12 mouse cellular contexts compared by ENCODE assay signal in genomic region chr9:35400831-35401230, GRCm38 (mm10). TPM values are rescaled to one million over a fixed set of nuclear protein-coding genes. Genes with fewer than 3 reads are reported as not detected.
DNase-seq lines count a peak whose midpoint lies in the region; ATAC-seq lines count a peak whose summit lies in the region.
"Had no signal": no experiment of that assay in that cellular context is flagged by ENCODE, and none has a peak within 500 bp of the region (broad histone marks: within the 10 kb centered on the region; RNA-seq: fewer than 3 reads in every experiment).

No protein-coding gene starts in this region.

- peaks cover 19% of the 10 kb centered on the region for H3K27me3 ChIP-seq in neural tube, embryonic 12.5 days (replicated peaks)
- H3K27me3 ChIP-seq in neural tube, embryonic 15.5 days (replicated peaks) = peaks cover 26% of the 10 kb centered on the region
- no peaks in the 10 kb centered on the region for H3K27me3 ChIP-seq in limb, embryonic 12.5 days

- no peak overlapping the region for H3K4me3 ChIP-seq in neural tube, embryonic 12.5 days
- H3K4me3 ChIP-seq in neural tube, embryonic 15.5 days (replicated peaks) = no peak overlapping the region
- H3K4me3 ChIP-seq in limb, embryonic 12.5 days (replicated peaks) = no peak overlapping the region

- H3K9ac ChIP-seq in neural tube, embryonic 12.5 days = no peak overlapping the region
- H3K9ac ChIP-seq in neural tube, embryonic 15.5 days (replicated peaks) = no peak overlapping the region
- no peak overlapping the region; the same call in 1 of the 2 replicates for H3K9ac ChIP-seq in limb, embryonic 12.5 days (replicated peaks)

- WGBS in neural tube, embryonic 12.5 days = 3% methylated on average over 9 of the region's 9 CpGs
- WGBS in neural tube, embryonic 15.5 days = 7% methylated on average over 9 of the region's 9 CpGs
- 9% methylated on average over 9 of the region's 9 CpGs for WGBS in limb, embryonic 12.5 days

- no peaks in the 10 kb centered on the region for H3K36me3 ChIP-seq in neural tube, embryonic 12.5 days
- no peaks in the 10 kb centered on the region for H3K36me3 ChIP-seq in neural tube, embryonic 15.5 days
- no peaks in the 10 kb centered on the region for H3K36me3 ChIP-seq in limb, embryonic 12.5 days

- H3K9me3 ChIP-seq in neural tube, embryonic 12.5 days = no peaks in the 10 kb centered on the region
- no peaks in the 10 kb centered on the region for H3K9me3 ChIP-seq in neural tube, embryonic 15.5 days (replicated peaks)
- H3K9me3 ChIP-seq in limb, embryonic 12.5 days = no peaks in the 10 kb centered on the region

- H3K27ac ChIP-seq in neural tube, embryonic 12.5 days = no peak overlapping the region
- no peak overlapping the region for H3K27ac ChIP-seq in neural tube, embryonic 15.5 days (replicated peaks)
- H3K27ac ChIP-seq in limb, embryonic 12.5 days = no peak overlapping the region

- DNase-seq in frontal cortex, postnatal 10 days (ENCODE audit: low spot score in 2 of 2) = peak; percentile 7 to 24
- no peak for DNase-seq in frontal cortex, adult 2 months (ENCODE audit: extremely low spot score in 1 of 2, low spot score in 1 of 2)
- no peak for DNase-seq in urinary bladder, postnatal 36 days (ENCODE audit: low spot score in 2 of 2)
- no peak for DNase-seq in testis, postnatal 10 days (ENCODE audit: low spot score)
- no peak for DNase-seq in left cerebral cortex, postnatal 10 days (ENCODE audit: extremely low spot score in 1 of 2, low spot score in 2 of 2)
- DNase-seq: adrenal gland, postnatal 25 days; cerebellum, adult 9-11 months; kidney, adult 11 months; lung, postnatal 14 days had no signal

- ATAC-seq in neural tube, embryonic 12.5 days (ENCODE audit: low FRiP score, low read depth) = no peak
- ATAC-seq in neural tube, embryonic 15.5 days (ENCODE audit: low FRiP score) = no peak
- ATAC-seq in limb, embryonic 12.5 days (ENCODE audit: insufficient number of reproducible peaks, insufficient read depth, low FRiP score, low TSS enrichment, low read depth) = no peak

- intact Hi-C loops in left cerebral cortex, postnatal 10 days (cut with DNase I) = no loop called here

- peak overlapping the region; percentile 32 for H3K4me2 ChIP-seq in neural tube, embryonic 12.5 days (replicated peaks)
- no peak overlapping the region for H3K4me2 ChIP-seq in neural tube, embryonic 15.5 days
- H3K4me2 ChIP-seq in limb, embryonic 12.5 days = peak overlapping the region; percentile 14; the same call in 1 of the 2 replicates

- H3K4me1 ChIP-seq in neural tube, embryonic 12.5 days = peaks cover 32% of the 10 kb centered on the region
- peaks cover 29% of the 10 kb centered on the region for H3K4me1 ChIP-seq in neural tube, embryonic 15.5 days
- H3K4me1 ChIP-seq in limb, embryonic 12.5 days (replicated peaks) = peaks cover 39% of the 10 kb centered on the region

RNA-seq across cellular contexts. Expression of gene Cdon, which starts 20.1 kb away (rescaled TPM):
- 5.6 and 7.3 TPM in 2 replicates for polyA plus RNA-seq in frontal cortex, adult 2 months (2012; rRNA removed)
- polyA plus RNA-seq in neural tube, embryonic 12.5 days (2016; fragmentation: Nextera tagmentation; extraction: Ambion mirVana) = 8.5 and 9.5 TPM in 2 replicates
- 3.3 and 3.6 TPM in 2 replicates for polyA plus RNA-seq in neural tube, embryonic 15.5 days (2015; fragmentation: Nextera tagmentation; extraction: Ambion mirVana)
- polyA plus RNA-seq in limb, embryonic 12.5 days (2016; fragmentation: Nextera tagmentation; extraction: Ambion mirVana) = 19.9 and 25.0 TPM in 2 replicates
- 10 to 100 TPM in 1 of 2 experiments, 1 to 10 TPM in 1; 7.8 to 10.5 TPM for total RNA-seq in left cerebral cortex, postnatal 10 days (2021)

Comparison
In these comparisons a context has a peak if more than half of its experiments do, and no peak if none do; other contexts are left out.
1. DNase-seq: peak in frontal cortex, postnatal 10 days (2 of 2); none in frontal cortex, adult 2 months (0 of 2), urinary bladder, postnatal 36 days (0 of 2), testis, postnatal 10 days (single experiment) and left cerebral cortex, postnatal 10 days (0 of 2).